Mouse (Mus musculus) mouse embryonic stem cell (cell line): Measurements from ENCODE around the gene Taar8b.

ENCODE experiments used
- in situ Hi-C, 2 experiments: fragments of 300-500 bp; cut with MboI; formaldehyde crosslinking; loops; 1 replicate in 1 of 2; 3 replicates in 1 of 2; pipeline ENCODE4 v1.14.3; 2019 to 2020; ENCODE audit warnings: low sequenced_read_pairs in 2 of 2, low pct_unique_long_range_greater_than_20kb in 1 of 2, mixed read lengths in 1 of 2; ENCODE audit not compliant: unreplicated experiment in 1 of 2

Taar8b gene

DNA sequence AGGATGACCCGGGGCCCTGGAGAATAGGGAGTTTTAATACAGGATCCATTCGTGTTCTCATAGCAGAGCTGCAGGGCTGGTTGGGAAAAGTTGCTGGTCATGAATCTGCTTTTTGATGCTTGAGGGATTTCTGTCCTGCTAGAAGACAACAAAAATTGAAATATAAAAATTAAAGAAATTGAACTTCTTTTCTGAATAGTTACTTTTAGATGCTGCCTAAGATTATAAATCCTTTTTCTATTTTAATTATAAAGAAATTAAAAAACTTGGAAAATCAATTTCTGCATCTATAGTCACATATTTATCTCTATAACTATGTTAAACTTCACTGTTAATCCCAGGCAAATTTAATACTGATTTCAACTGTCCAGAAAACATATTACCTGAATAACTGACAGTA is at the start of gene Taar8b:
Taar8b (minus strand) TSS at position 101 of the 400 bp plus-strand sequence.
- in situ Hi-C loops = loop anchor here in 1 of 2 experiments (25.0 kb wide), 1 partner anchor 105 kb away; the partner anchor contains the start of genes Taar6, Taar7a and Taar7b

DNA sequence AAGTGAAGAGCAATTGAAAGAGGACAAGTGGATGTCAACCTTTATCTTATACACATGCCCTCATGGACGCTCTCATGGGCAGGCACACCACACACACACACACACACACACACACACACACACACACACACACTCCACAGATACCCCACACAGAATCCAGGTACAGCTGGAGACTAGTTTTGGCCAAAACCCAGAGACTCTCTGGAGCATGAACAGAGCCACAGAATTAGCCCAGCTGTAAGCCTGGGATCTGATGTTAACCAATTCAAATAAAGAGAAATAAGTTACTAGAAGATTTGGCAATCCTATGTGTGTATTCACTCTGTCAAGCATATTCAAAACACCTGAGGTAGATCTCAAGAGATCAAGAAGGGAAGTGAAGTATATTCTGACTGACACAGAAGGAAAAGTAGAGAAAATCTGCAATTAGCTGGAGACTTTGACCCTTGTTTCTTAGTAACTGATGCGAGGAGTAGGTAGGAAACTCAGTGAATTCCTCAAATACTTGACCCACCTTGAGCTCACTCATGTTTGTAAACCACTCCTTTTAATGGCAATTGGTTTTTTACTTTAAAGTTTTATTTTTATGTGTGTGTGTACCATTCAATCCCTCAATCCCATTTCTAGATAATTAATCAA is 46.6 kb upstream of the Taar8b start:
- in situ Hi-C loops = loop anchor here (10.0 to 25.0 kb wide), 2 partner anchors 154 to 326 kb away; partner anchors contain the start of gene Taar6 (in 1 of the 2)

- in situ Hi-C loops = loop anchor here (10.0 to 25.0 kb wide), 2 partner anchors 149 to 322 kb away; partner anchors contain the start of gene Taar6 (in 1 of the 2)
Observed at GRCm38 (mm10) chr10:24134071-24134645, 42.1 kb upstream of the Taar8b start.

GRCm38 (mm10) chr10:24133132-24133531 is 41.0 kb upstream of the Taar8b start:
- in situ Hi-C loops = loop anchor here (10.0 to 25.0 kb wide), 2 partner anchors 148 to 321 kb away; partner anchors contain the start of gene Taar6 (in 1 of the 2)

GRCm38 (mm10) chr10:24132273-24132672 is 40.2 kb upstream of the Taar8b start:
- in situ Hi-C loops = loop anchor here (10.0 to 25.0 kb wide), 2 partner anchors 147 to 320 kb away; partner anchors contain the start of gene Taar6 (in 1 of the 2)

GRCm38 (mm10) chr10:24131451-24132262 is 39.6 kb upstream of the Taar8b start:
- in situ Hi-C loops = loop anchor here (10.0 to 25.0 kb wide), 2 partner anchors 147 to 319 kb away; partner anchors contain the start of gene Taar6 (in 1 of the 2)

- in situ Hi-C loops = no loop called here
Observed at GRCm38 (mm10) chr10:24111116-24111778, 19.2 kb upstream of the Taar8b start.

- in situ Hi-C loops = loop anchor here in 1 of 2 experiments (10.0 kb wide), 1 partner anchor 295 kb away; no protein-coding TSS in a partner anchor
Observed at GRCm38 (mm10) chr10:24109434-24109833, 17.3 kb upstream of the Taar8b start, which contains the start of gene Taar9. TSS of gene Taar9 (minus strand) at chr10:24109534.

- in situ Hi-C loops = loop anchor here in 1 of 2 experiments (10.0 kb wide), 1 partner anchor 293 kb away; no protein-coding TSS in a partner anchor
Observed at GRCm38 (mm10) chr10:24108236-24108635, 16.1 kb upstream of the Taar8b start.

DNA sequence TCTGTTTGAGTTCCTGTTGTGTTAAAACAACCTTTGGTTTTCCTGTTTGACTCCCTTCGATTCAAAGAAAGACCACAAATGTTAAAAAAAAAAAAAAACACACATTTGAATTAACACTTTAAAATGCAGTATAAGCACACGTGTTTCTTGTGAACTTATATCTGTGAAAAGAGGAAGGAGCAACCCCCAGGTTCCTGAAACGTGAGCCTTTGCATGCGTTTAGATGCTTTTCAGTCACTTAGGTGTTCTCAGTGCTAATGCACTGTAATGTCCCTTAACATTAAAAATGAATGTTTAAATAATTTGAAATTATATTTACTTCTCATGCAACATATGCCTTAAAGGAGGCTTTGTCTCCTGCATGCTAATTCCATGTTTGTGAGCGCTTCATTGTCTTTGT is 15.7 kb upstream of the Taar8b start:
- in situ Hi-C loops = loop anchor here in 1 of 2 experiments (10.0 kb wide), 1 partner anchor 293 kb away; no protein-coding TSS in a partner anchor

- in situ Hi-C loops = loop anchor here in 1 of 2 experiments (10.0 kb wide), 1 partner anchor 288 kb away; no protein-coding TSS in a partner anchor
Observed at GRCm38 (mm10) chr10:24103299-24103698, 11.2 kb upstream of the Taar8b start.

DNA sequence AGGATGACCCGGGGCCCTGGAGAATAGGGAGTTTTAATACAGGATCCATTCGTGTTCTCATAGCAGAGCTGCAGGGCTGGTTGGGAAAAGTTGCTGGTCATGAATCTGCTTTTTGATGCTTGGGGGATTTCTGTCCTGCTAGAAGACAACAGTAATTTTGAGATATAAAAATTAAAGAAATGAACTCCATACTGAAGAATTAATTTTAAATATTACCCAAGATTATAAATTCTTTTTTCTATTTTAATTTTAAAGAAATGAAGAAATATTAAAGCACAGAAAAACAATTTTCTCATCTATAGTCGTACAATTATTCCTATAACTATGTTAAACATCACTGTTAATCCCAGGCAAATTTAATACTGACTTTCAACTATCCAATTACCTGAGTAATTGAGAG is 9.7 kb upstream of the Taar8b start, which contains the start of gene Taar8c:
Taar8c (minus strand) TSS at position 101 of the 400 bp plus-strand sequence.
- in situ Hi-C loops = loop anchor here in 1 of 2 experiments (10.0 kb wide), 1 partner anchor 287 kb away; no protein-coding TSS in a partner anchor

GRCm38 (mm10) chr10:24097010-24097409 is 4.9 kb upstream of the Taar8b start:
- in situ Hi-C loops = loop anchor here in 1 of 2 experiments (25.0 kb wide), 1 partner anchor 110 kb away; the partner anchor contains the start of genes Taar6, Taar7a and Taar7b

GRCm38 (mm10) chr10:24087168-24087567 is 4.9 kb downstream of the Taar8b start:
- in situ Hi-C loops = loop anchor here in 1 of 2 experiments (25.0 kb wide), 1 partner anchor 100 kb away; the partner anchor contains the start of genes Taar6, Taar7a and Taar7b

- in situ Hi-C loops = loop anchor here in 1 of 2 experiments (25.0 kb wide), 1 partner anchor 99 kb away; the partner anchor contains the start of genes Taar6, Taar7a and Taar7b
Observed at GRCm38 (mm10) chr10:24086555-24086954, 5.5 kb downstream of the Taar8b start.

DNA sequence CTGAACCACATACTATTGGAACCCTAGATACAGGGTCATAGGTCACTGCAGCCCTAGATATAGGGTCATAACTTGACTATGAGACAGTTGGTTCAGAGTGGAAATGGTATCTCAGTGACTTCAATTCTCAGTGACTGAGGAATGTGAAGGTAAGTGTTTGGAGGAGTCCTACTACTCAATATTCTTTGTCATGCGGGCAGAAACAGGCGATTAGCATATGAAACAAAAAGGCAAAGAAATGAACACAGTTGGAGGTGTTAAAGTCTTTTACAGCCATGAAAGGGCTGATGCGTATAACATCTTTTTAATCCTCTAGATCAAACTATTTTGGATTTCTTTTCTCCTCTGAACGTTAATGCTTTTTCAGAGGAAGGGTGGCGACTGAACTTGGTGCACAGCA is 6.2 kb downstream of the Taar8b start:
- in situ Hi-C loops = loop anchor here in 1 of 2 experiments (25.0 kb wide), 1 partner anchor 99 kb away; the partner anchor contains the start of genes Taar6, Taar7a and Taar7b

DNA sequence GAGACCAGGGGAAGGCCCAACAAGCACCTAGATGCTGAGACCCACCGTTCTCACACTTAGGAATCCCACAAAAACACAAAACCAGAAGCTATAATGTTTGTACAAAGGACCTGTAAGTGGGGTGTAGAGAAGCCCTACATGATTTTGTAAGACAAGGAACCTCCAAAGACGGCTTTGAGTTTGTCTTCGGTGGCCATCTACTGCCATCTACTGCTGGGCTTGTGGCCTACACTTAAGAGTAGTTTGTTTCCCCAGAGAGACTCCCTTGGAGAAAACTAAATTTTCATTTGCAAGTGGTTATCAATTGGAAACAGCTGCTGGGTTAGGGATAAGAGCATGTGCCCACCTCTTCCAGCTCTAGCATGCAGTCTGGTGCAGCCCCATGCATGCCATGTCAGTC is 11.9 kb downstream of the Taar8b start:
- in situ Hi-C loops = loop anchor here in 1 of 2 experiments (25.0 kb wide), 1 partner anchor 93 kb away; the partner anchor contains the start of genes Taar6, Taar7a and Taar7b
